Mouse (Mus musculus) right cerebral cortex, postnatal 36 days (tissue): ENCODE measurements around the gene B4galt4.

ENCODE experiments used
- DNase-seq, 2 experiments: peaks; one replicate each; pipeline ENCODE4 v3.0.0; 2022; ENCODE audit warnings: low spot score in 2 of 2, mixed read lengths in 1 of 2

Gene B4galt4

GRCm38 (mm10) chr16:38728576-38729132, 13.4 kb upstream of the B4galt4 start:
- no peak for DNase-seq

GRCm38 (mm10) chr16:38729139-38729538, 12.9 kb upstream of the B4galt4 start:
- DNase-seq: no peak

GRCm38 (mm10) chr16:38729610-38730288, 12.3 kb upstream of the B4galt4 start:
- no peak for DNase-seq

GRCm38 (mm10) chr16:38730921-38731320, 11.1 kb upstream of the B4galt4 start:
- DNase-seq: no peak

- no peak for DNase-seq
Measured at GRCm38 (mm10) chr16:38741204-38741903, 710 bp upstream of the B4galt4 start.

GRCm38 (mm10) chr16:38742659-38743131, 631 bp downstream of the B4galt4 start:
- DNase-seq: peak; percentile 22 to 25

- DNase-seq: no peak
Measured at GRCm38 (mm10) chr16:38743941-38744673, 2.0 kb downstream of the B4galt4 start.

GRCm38 (mm10) chr16:38750803-38751202, 8.7 kb downstream of the B4galt4 start:
- DNase-seq: no peak

GRCm38 (mm10) chr16:38753631-38754030, 11.6 kb downstream of the B4galt4 start:
- no peak for DNase-seq

GRCm38 (mm10) chr16:38755452-38756176, 13.6 kb downstream of the B4galt4 start:
- DNase-seq: no peak

GRCm38 (mm10) chr16:38756177-38756503, 14.1 kb downstream of the B4galt4 start:
- DNase-seq: no peak

- no peak for DNase-seq
Measured at GRCm38 (mm10) chr16:38756572-38756971, 14.5 kb downstream of the B4galt4 start.

GRCm38 (mm10) chr16:38757626-38758025, 15.6 kb downstream of the B4galt4 start:
- no peak for DNase-seq

GRCm38 (mm10) chr16:38758104-38758861, 16.2 kb downstream of the B4galt4 start:
- DNase-seq: no peak

- DNase-seq: no peak
Measured at GRCm38 (mm10) chr16:38760239-38760638, 18.2 kb downstream of the B4galt4 start.

GRCm38 (mm10) chr16:38760834-38761375, 18.8 kb downstream of the B4galt4 start:
- DNase-seq: no peak

- DNase-seq: no peak
Measured at GRCm38 (mm10) chr16:38761972-38762371, 19.9 kb downstream of the B4galt4 start.

GRCm38 (mm10) chr16:38762401-38762800, 20.3 kb downstream of the B4galt4 start:
- no peak for DNase-seq

GRCm38 (mm10) chr16:38763508-38763907, 21.4 kb downstream of the B4galt4 start:
- no peak for DNase-seq

GRCm38 (mm10) chr16:38766671-38767070, 24.6 kb downstream of the B4galt4 start:
- no peak for DNase-seq

GRCm38 (mm10) chr16:38767761-38768160, 25.7 kb downstream of the B4galt4 start:
- peak in 1 of 2 experiments; percentile 12 for DNase-seq
